Mouse (Mus musculus) cortical plate, adult 2 months (tissue): ENCODE measurements around the gene Slc38a3. TPM values are rescaled to one million over a fixed set of nuclear protein-coding genes. Genes with fewer than 3 reads are reported as not detected.
A peak's percentile ranks its signal among the peaks of the same experiment; 100 is the strongest.

Source experiments
- H3K27ac ChIP-seq: fragments of 200-500 bp; 2 replicates; pipeline ENCODE4 v1.5.1; 2012; ENCODE audit warnings: low read length, control low read depth, inconsistent platforms; ENCODE audit not compliant: insufficient read depth
- H3K4me1 ChIP-seq: fragments of 200-500 bp; 2 replicates; pipeline ENCODE4 v1.6.1; 2011; ENCODE audit warnings: low read length; ENCODE audit not compliant: control insufficient read depth, insufficient read depth
- H3K4me3 ChIP-seq: fragments of 200-500 bp; 2 replicates; pipeline ENCODE4 v1.5.1; 2011; ENCODE audit warnings: mild to moderate bottlenecking, low read length, control low read depth; ENCODE audit not compliant: insufficient read depth
- CTCF ChIP-seq: fragments of 200-500 bp; IDR thresholded peaks from 2 replicates; pipeline ENCODE4 v1.5.1; 2011; ENCODE audit warnings: mild to moderate bottlenecking, control low read depth, low read length; ENCODE audit not compliant: insufficient read depth; ENCODE audit errors: extremely low read depth
- POLR2A ChIP-seq: fragments of 200-500 bp; IDR thresholded peaks from 2 replicates; pipeline ENCODE4 v1.6.1; 2011; ENCODE audit warnings: mild to moderate bottlenecking, low read length, control low read depth; ENCODE audit not compliant: insufficient read depth; ENCODE audit errors: extremely low read depth
- polyA plus RNA-seq: library from polyadenylated mRNA; depleted of rRNA; stranded (reverse); fragments of >200 nt; gene quantifications from 2 replicates; pipeline ENCODE4 v1.2.3, GENCODE M21; 2012

The Slc38a3 gene
- polyA plus RNA-seq, 1 experiment: 156 TPM

GRCm38 (mm10) chr9:107653474-107653873, 15.9 kb downstream of the Slc38a3 start:
- Histone ChIP-seq H3K4me3 (no peak overlapping the region), H3K27ac (no peak overlapping the region), H3K4me1 (no peaks in the 10 kb centered on the region)
- TF ChIP-seq POLR2A (no peak), CTCF (no peak)

DNA sequence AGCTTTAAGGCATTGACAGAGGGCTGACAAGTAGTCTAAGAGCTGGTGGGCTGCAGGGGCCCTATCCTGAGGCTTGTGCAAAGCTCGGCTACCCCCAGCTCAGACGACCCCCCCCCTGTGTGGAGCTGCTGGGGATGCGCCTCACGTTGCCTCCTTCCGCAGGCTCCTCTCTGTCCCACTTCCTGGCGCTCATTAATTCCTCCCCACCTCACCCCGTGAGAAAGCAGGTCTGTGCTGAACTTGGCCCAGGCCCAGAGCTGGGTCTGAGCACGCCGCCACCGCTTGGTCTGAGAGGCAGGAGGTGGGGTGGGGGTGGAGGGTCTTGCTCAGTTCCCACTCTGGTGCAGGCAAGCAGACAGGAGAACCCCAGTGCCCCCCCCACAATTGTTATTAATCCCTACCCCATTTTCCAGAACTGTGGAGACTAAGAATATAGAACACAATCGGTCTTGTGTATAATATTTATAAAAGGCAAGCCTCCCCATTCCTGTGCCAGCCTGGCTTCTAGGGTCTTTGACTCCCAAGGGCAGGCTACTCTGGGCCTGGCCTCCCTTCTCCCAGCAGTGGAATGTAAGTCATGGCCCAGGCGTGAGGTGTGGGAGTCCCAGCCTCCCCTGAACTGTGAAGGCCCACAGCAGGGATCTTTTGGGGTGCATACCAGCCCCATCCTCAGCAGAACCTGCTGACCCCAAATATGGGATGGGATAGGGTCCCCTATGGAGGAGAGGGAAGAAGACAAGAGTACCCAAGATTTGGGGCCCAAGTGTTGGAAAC, 18.4 kb downstream of the Slc38a3 start:
- Histone ChIP-seq H3K4me3 (no peak overlapping the region), H3K27ac (peak overlapping the region; percentile 54)

DNA sequence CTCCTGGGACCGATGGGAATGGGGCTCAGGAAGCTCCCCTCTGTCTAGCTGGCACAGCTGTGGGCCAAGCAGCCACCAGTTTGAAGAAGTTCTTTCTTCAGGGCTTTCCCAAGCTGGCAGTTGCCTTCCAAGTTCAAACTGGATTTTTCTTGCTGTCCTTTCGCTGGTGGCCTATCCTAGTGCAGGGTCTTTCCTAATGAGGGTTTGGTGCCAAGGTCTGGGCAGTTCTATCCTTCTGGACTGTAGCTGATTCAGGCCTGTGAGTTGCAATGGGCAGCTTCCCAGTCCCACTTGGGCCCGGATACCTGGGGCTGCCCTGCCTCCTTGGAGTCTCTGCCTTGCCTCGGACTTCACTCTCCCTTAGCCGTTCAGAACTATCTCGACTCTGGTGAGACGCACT, 19.1 kb downstream of the Slc38a3 start:
- TF ChIP-seq POLR2A: no peak
- no peak for TF ChIP-seq CTCF
- H3K4me3 ChIP-seq: no peak overlapping the region
- no peak overlapping the region for H3K27ac ChIP-seq
- no peaks in the 10 kb centered on the region for H3K4me1 ChIP-seq

More for the DNA sequence above, 18.4 kb downstream of the Slc38a3 start:
- TF ChIP-seq POLR2A: no peak
- no peak for TF ChIP-seq CTCF
- no peaks in the 10 kb centered on the region for H3K4me1 ChIP-seq

- H3K27ac ChIP-seq: no peak overlapping the region
- TF ChIP-seq CTCF: no peak
- TF ChIP-seq POLR2A: no peak
- no peak overlapping the region for H3K4me3 ChIP-seq
Measured at GRCm38 (mm10) chr9:107648767-107649166, 20.6 kb downstream of the Slc38a3 start.

DNA sequence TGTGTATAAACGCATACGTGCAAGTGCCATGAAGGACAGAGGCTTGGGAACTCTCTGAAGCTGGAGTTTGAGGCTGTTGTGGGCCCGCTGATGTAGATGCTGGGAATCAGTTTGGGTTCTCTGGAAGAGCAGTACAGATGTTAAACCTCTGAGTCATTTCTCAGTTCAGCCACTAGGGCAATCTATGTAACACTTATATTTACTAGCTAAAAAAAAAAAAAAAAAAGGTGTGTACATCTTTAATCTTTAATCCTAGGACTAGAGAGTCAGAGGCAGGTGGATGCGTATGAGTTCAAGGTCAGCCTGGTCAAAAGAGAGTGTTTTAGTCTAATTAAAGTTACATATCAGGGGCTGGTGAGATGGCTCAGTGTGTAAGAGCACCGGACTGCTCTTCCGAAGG, 22.4 kb downstream of the Slc38a3 start:
- Histone ChIP-seq H3K4me3 (no peak overlapping the region), H3K4me1 (no peaks in the 10 kb centered on the region), H3K27ac (no peak overlapping the region)
- TF ChIP-seq CTCF (no peak), POLR2A (no peak)

More at GRCm38 (mm10) chr9:107648767-107649166, 20.6 kb downstream of the Slc38a3 start:
- H3K4me1 ChIP-seq: no peaks in the 10 kb centered on the region

- Histone ChIP-seq H3K4me3 (no peak overlapping the region), H3K27ac (no peak overlapping the region), H3K4me1 (no peaks in the 10 kb centered on the region)
- TF ChIP-seq CTCF (peak; percentile 88), POLR2A (no peak)
Measured at GRCm38 (mm10) chr9:107645577-107645976, 23.8 kb downstream of the Slc38a3 start.

DNA sequence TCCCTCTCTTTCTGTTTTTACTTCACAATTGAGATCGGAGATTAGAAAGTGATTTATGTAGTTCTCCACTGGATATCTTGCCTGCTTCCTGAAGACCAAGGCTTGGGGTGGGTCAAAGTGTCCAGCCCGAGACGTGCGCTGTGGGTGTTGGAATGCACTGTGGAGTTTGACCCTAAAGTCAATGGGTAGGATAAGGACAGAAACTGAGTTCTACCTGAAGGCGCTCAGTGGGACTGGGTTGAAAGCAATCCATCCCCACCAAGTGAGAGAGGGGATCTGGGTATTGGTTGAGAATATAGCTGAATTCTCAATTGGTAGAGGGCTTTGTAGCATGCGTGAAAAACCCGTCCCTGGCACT, 24.2 kb downstream of the Slc38a3 start:
- TF ChIP-seq POLR2A (no peak), CTCF (no peak)
- no peak overlapping the region; the same call in 1 of the 2 replicates for H3K4me3 ChIP-seq
- no peaks in the 10 kb centered on the region for H3K4me1 ChIP-seq
- H3K27ac ChIP-seq: no peak overlapping the region

- Histone ChIP-seq H3K4me3 (peak overlapping the region; percentile 19), H3K4me1 (no peaks in the 10 kb centered on the region), H3K27ac (no peak overlapping the region)
- TF ChIP-seq POLR2A (peak; percentile 71; the same call in 1 of the 2 replicates), CTCF (peak; percentile 75)
Measured at GRCm38 (mm10) chr9:107644495-107645152, 24.7 kb downstream of the Slc38a3 start.

DNA sequence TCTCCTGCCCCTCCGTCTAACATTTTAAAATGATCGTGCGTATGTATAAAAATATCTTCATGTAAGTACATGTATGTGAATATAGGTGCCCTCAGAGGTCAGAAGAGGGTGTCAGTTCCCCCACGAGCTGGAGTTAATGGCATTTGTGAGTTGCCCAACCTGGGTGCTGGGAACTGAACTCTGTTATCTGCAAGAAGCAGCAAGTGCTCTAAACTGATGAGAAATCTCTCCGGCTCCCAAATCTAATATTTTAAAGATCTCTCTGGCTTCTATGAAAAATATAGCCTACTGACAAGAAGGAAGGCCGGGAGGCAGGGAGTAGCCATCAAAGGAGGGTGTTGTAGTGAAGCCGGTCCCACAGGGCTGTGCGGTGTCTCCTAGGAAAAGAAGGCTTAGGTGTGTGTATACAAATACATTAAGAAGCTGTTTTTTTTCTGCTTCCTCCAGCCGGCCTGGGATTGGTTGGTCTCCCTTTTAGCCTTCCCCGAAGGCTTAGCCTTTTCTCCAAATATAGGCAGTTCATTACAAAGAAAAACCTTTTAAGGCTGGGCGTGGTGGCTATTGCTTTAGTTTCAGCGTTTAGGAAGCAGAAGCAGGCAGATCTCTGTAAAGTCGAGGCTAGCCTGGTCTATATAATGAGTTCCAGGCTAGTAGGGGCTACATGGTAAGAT, 25.7 kb downstream of the Slc38a3 start:
- peak overlapping the region; percentile 19; the same call in 1 of the 2 replicates for H3K4me3 ChIP-seq
- TF ChIP-seq CTCF: no peak
- no peak for TF ChIP-seq POLR2A
- no peak overlapping the region for H3K27ac ChIP-seq
- no peaks in the 10 kb centered on the region for H3K4me1 ChIP-seq
